Mouse (Mus musculus): ENCODE measurements around the gene Pex11g.

Gene Pex11g

GRCm38 (mm10) chr8:3467006-3467885 is at the start of gene Pex11g:
Pex11g (minus strand) TSS chr8:3467680.
- DNase-seq (ENCODE audit: low read depth, low spot score), result peak; percentile 80

- no peak for DNase-seq (ENCODE audit: low read depth, low spot score)
These were observed 49.6 kb upstream of the Pex11g start for GRCm38 (mm10) chr8:3517117-3517495.

- DNase-seq (ENCODE audit: low read depth, low spot score), result peak; percentile 84
These were observed 49.1 kb upstream of the Pex11g start for GRCm38 (mm10) chr8:3516450-3517116.

GRCm38 (mm10) chr8:3515771-3516417 is 48.4 kb upstream of the Pex11g start:
- no peak for DNase-seq (ENCODE audit: low read depth, low spot score)

GRCm38 (mm10) chr8:3515260-3515671 is 47.8 kb upstream of the Pex11g start, which contains the start of gene Pnpla6:
Pnpla6 (plus strand) TSS chr8:3515384.
- peak; percentile 65 for DNase-seq (ENCODE audit: low read depth, low spot score)

GRCm38 (mm10) chr8:3514681-3515247 is 47.3 kb upstream of the Pex11g start:
- no peak for DNase-seq (ENCODE audit: low read depth, low spot score)

GRCm38 (mm10) chr8:3507979-3508754 is 40.7 kb upstream of the Pex11g start:
- no peak for DNase-seq (ENCODE audit: low read depth, low spot score)

- no peak for DNase-seq (ENCODE audit: low read depth, low spot score)
These were observed 34.7 kb upstream of the Pex11g start for GRCm38 (mm10) chr8:3502217-3502616.

GRCm38 (mm10) chr8:3500235-3501090 is 33.0 kb upstream of the Pex11g start, which contains the start of gene Mcoln1:
Mcoln1 (plus strand) TSS chr8:3500457.
- DNase-seq (ENCODE audit: low read depth, low spot score), result peak; percentile 97

GRCm38 (mm10) chr8:3499751-3500150 is 32.3 kb upstream of the Pex11g start:
- DNase-seq (ENCODE audit: low read depth, low spot score), result no peak

GRCm38 (mm10) chr8:3498583-3498982 is 31.1 kb upstream of the Pex11g start:
- no peak for DNase-seq (ENCODE audit: low read depth, low spot score)

- no peak for DNase-seq (ENCODE audit: low read depth, low spot score)
These were observed 28.9 kb upstream of the Pex11g start for GRCm38 (mm10) chr8:3496428-3496748.

- no peak for DNase-seq (ENCODE audit: low read depth, low spot score)
These were observed 28.3 kb upstream of the Pex11g start for GRCm38 (mm10) chr8:3495578-3496427.

GRCm38 (mm10) chr8:3493845-3494208 is 26.3 kb upstream of the Pex11g start:
- DNase-seq (ENCODE audit: low read depth, low spot score), result no peak

- DNase-seq (ENCODE audit: low read depth, low spot score), result no peak
These were observed 25.7 kb upstream of the Pex11g start, which contains the start of gene Zfp358 for GRCm38 (mm10) chr8:3492901-3493844. Zfp358 (plus strand) TSS chr8:3493138.

GRCm38 (mm10) chr8:3485192-3485591 is 17.7 kb upstream of the Pex11g start:
- DNase-seq (ENCODE audit: low read depth, low spot score), result no peak

GRCm38 (mm10) chr8:3483546-3483945 is 16.1 kb upstream of the Pex11g start:
- no peak for DNase-seq (ENCODE audit: low read depth, low spot score)

- no peak for DNase-seq (ENCODE audit: low read depth, low spot score)
These were observed 14.8 kb upstream of the Pex11g start for GRCm38 (mm10) chr8:3482240-3482740.
